Comparison of ENCODE assay signal across 9 mouse cellular contexts in the genomic region with DNA sequence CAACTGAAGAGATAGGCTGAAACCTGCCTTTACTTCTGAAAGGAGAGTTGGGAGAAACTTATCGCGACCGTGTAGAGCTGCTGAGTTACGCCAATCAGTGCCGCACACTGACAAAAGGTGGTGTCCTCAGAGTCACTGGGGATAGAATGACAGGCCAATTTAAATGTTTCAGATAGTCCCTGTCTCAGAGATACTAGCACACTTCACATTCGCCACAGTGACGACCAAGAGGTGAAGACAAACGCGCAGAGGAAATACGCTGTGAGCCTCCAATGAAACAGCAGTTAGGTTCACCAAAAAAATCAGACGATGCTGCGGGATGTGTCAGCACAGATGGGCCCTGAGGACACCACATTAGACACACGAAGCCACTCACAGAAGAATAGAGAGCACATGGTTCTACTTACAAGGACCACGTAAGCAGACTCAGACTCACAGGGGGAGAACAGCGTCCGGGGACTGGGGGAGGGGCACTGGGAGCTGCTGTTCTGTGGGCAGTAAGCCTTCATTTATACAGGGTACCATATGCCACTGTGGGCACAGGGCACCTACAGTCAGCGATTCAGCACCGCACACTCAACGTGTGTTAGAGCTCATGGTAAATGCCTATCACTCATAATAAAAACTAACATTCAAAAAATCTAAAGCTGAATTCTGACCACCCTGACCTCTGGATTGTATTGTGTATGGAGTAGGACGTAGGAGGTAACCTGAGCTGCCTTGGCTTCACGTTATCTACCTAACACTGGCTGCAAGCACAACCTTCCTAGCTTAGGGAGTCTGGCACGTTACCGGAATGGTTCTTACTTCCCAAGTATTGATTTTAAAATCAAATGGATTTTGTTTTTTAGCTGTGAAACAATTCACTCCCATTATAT.
DNase-seq lines count a peak whose midpoint lies in the region; ATAC-seq and TF ChIP-seq lines count a peak whose summit lies in the region.
"Had no signal": no experiment of that assay in that cellular context is flagged by ENCODE, and none has a peak within 500 bp of the region (broad histone marks: within the 10 kb centered on the region; RNA-seq: fewer than 3 reads in every experiment).

No protein-coding gene starts in this region.

- no peaks in the 10 kb centered on the region for H3K27me3 ChIP-seq in cerebellum, adult 2 months (ENCODE audit: control insufficient read depth, insufficient read depth, low read length)
- H3K27me3 ChIP-seq in forebrain, embryonic 16.5 days (replicated peaks; ENCODE audit: control insufficient read depth, insufficient read depth, low read length) = no peaks in the 10 kb centered on the region
- H3K27me3 ChIP-seq in midbrain, embryonic 14.5 days (ENCODE audit: control insufficient read depth, insufficient read depth, low read length) = no peaks in the 10 kb centered on the region

- no peak for TF ChIP-seq POLR2A in cerebellum, adult 2 months (IDR thresholded peaks at IDR 0.05; ENCODE audit: borderline replicate concordance, insufficient read depth, low read length)

- H3K9me3 ChIP-seq in forebrain, embryonic 16.5 days (ENCODE audit: control insufficient read depth, low read length) = no peaks in the 10 kb centered on the region
- H3K9me3 ChIP-seq in midbrain, embryonic 14.5 days (ENCODE audit: control insufficient read depth, low read length) = no peaks in the 10 kb centered on the region

- H3K4me2 ChIP-seq in forebrain, embryonic 16.5 days (ENCODE audit: low read length) = no peak overlapping the region
- peak overlapping the region; percentile 4; the same call in 1 of the 2 replicates for H3K4me2 ChIP-seq in midbrain, embryonic 14.5 days (ENCODE audit: low read length)

- H3K4me3 ChIP-seq in cerebellum, adult 2 months (replicated peaks; ENCODE audit: insufficient read depth, low read depth, low read length) = no peak overlapping the region
- no peak overlapping the region for H3K4me3 ChIP-seq in forebrain, embryonic 16.5 days (replicated peaks; ENCODE audit: low read length)
- no peak overlapping the region for H3K4me3 ChIP-seq in midbrain, embryonic 14.5 days (replicated peaks; ENCODE audit: low read depth, low read length)

- WGBS in cerebellum, adult 2 months = 55% methylated on average over 23 of the region's 23 CpGs
- 70% methylated on average over 23 of the region's 23 CpGs for WGBS in forebrain, embryonic 16.5 days
- 56% methylated on average over 23 of the region's 23 CpGs for WGBS in midbrain, embryonic 14.5 days

- no peaks in the 10 kb centered on the region for H3K4me1 ChIP-seq in cerebellum, adult 2 months (ENCODE audit: control insufficient read depth, insufficient read depth, low read length)
- peaks cover 5% of the 10 kb centered on the region; the same call in 1 of the 2 replicates for H3K4me1 ChIP-seq in forebrain, embryonic 16.5 days (replicated peaks; ENCODE audit: control insufficient read depth, insufficient read depth, low read length)
- peaks cover 5% of the 10 kb centered on the region; the same call in 1 of the 2 replicates for H3K4me1 ChIP-seq in midbrain, embryonic 14.5 days (ENCODE audit: control insufficient read depth, insufficient read depth, low read length)

- ATAC-seq in forebrain, embryonic 16.5 days = peak; percentile 87
- ATAC-seq in midbrain, embryonic 14.5 days (ENCODE audit: low FRiP score, low TSS enrichment) = no peak

- no peaks in the 10 kb centered on the region for H3K36me3 ChIP-seq in forebrain, embryonic 16.5 days (ENCODE audit: control insufficient read depth, insufficient read depth)
- H3K36me3 ChIP-seq in midbrain, embryonic 14.5 days (ENCODE audit: control insufficient read depth, insufficient read depth, low read length) = no peaks in the 10 kb centered on the region

- H3K27ac ChIP-seq in cerebellum, adult 2 months (ENCODE audit: insufficient read depth, low read length) = no peak overlapping the region
- H3K27ac ChIP-seq in forebrain, embryonic 16.5 days (ENCODE audit: low read length) = no peak overlapping the region
- H3K27ac ChIP-seq in midbrain, embryonic 14.5 days (replicated peaks; ENCODE audit: low read depth, low read length) = no peak overlapping the region
- H3K27ac ChIP-seq: liver, embryonic 14.5 days had no signal

- no peak for TF ChIP-seq CTCF in cerebellum, adult 2 months (IDR thresholded peaks at IDR 0.05; ENCODE audit: borderline replicate concordance, insufficient read depth, low read depth, low read length)

- intact Hi-C loops in left cerebral cortex, postnatal 4 days (cut with DNase I) = no loop called here

- no peak overlapping the region for H3K9ac ChIP-seq in forebrain, embryonic 16.5 days (replicated peaks; ENCODE audit: low read depth, low read length)
- H3K9ac ChIP-seq in midbrain, embryonic 14.5 days (replicated peaks; ENCODE audit: low read length) = no peak overlapping the region
- H3K9ac ChIP-seq: liver, embryonic 14.5 days had no signal

- DNase-seq in cerebellum, postnatal 14 days = peak; percentile 31 to 44
- no peak for DNase-seq in cerebellum, adult 2 months
- DNase-seq in left cerebral cortex, postnatal 4 days = peak; percentile 37
- DNase-seq in left cerebral cortex, adult 11 months (ENCODE audit: low spot score) = no peak
- DNase-seq in midbrain, embryonic 14.5 days = peak; percentile 29
- DNase-seq in adipocyte (ENCODE audit: low spot score) = no peak
- DNase-seq in cerebellum, adult 18-20 months = no peak

Comparison
In these comparisons a context has a peak if more than half of its experiments do, and no peak if none do; other contexts are left out.
1. DNase-seq: peak in cerebellum, postnatal 14 days (2 of 2), left cerebral cortex, postnatal 4 days (single experiment) and midbrain, embryonic 14.5 days (single experiment); none in cerebellum, adult 2 months (0 of 2), left cerebral cortex, adult 11 months (single experiment), adipocyte (single experiment) and cerebellum, adult 18-20 months (0 of 2).